Mouse (Mus musculus): ENCODE measurements around the gene Csf3r. TPM values are rescaled to one million over a fixed set of nuclear protein-coding genes. Genes with fewer than 3 reads are reported as not detected.
"Not testable (repeated sequence)": the region's sequence is repeated elsewhere in the genome, so short reads cannot be mapped to it uniquely, and the experiment has no call there.

Gene Csf3r
- 0.45 and 1.1 TPM in 2 replicates for polyA plus RNA-seq (2014; fragmentation: Nextera tagmentation; extraction: Ambion mirVana)

- H3K4me3 ChIP-seq (ENCODE audit: low read depth, low read length) = no peak within 1 kb of the TSS
- WGBS = 42% methylated on average over 16 of the region's 16 CpGs
Observed at GRCm38 (mm10) chr4:126024303-126024900, at the start of gene Csf3r. Csf3r (plus strand) TSS chr4:126024550.

GRCm38 (mm10) chr4:125977768-125978167 is 46.6 kb upstream of the Csf3r start:
- ATAC-seq (ENCODE audit: insufficient number of reproducible peaks, insufficient read depth, low FRiP score, low read depth) = no peak
- 63% methylated on average over 9 of the region's 9 CpGs for WGBS
- Histone ChIP-seq H3K27me3 (ENCODE audit: control insufficient read depth, insufficient read depth, low read length) (no peaks in the 10 kb centered on the region), H3K4me1 (ENCODE audit: control insufficient read depth, insufficient read depth, low read length) (no peaks in the 10 kb centered on the region), H3K27ac (ENCODE audit: low read length) (no peak overlapping the region), H3K4me3 (ENCODE audit: low read depth, low read length) (no peak overlapping the region), H3K9ac (replicated peaks; ENCODE audit: low read depth, low read length) (no peak overlapping the region), H3K9me3 (ENCODE audit: control insufficient read depth, low read depth, low read length) (no peaks in the 10 kb centered on the region), H3K36me3 (ENCODE audit: control insufficient read depth, insufficient read depth, low read length) (no peaks in the 10 kb centered on the region), H3K4me2 (replicated peaks; ENCODE audit: low read depth, low read length) (no peak overlapping the region)

More at GRCm38 (mm10) chr4:126024303-126024900, at the start of gene Csf3r:
- Histone ChIP-seq H3K4me2 (replicated peaks; ENCODE audit: low read depth, low read length) (no peak within 1 kb of the TSS), H3K4me1 (ENCODE audit: control insufficient read depth, insufficient read depth, low read length) (no peaks in the 10 kb centered on the region), H3K36me3 (ENCODE audit: control insufficient read depth, insufficient read depth, low read length) (no peaks in the 10 kb centered on the region), H3K9me3 (ENCODE audit: control insufficient read depth, low read depth, low read length) (no peaks in the 10 kb centered on the region), H3K27me3 (ENCODE audit: control insufficient read depth, insufficient read depth, low read length) (no peaks in the 10 kb centered on the region), H3K27ac (ENCODE audit: low read length) (no peak within 1 kb of the TSS), H3K9ac (replicated peaks; ENCODE audit: low read depth, low read length) (no peak within 1 kb of the TSS)
- ATAC-seq (ENCODE audit: insufficient number of reproducible peaks, insufficient read depth, low FRiP score, low read depth) = no peak

GRCm38 (mm10) chr4:125983279-125983678 is 41.1 kb upstream of the Csf3r start:
- 83% methylated on average over 8 of the region's 8 CpGs for WGBS
- H3K4me3 ChIP-seq (ENCODE audit: low read depth, low read length) = no peak overlapping the region
- H3K27ac ChIP-seq (ENCODE audit: low read length) = no peak overlapping the region
- H3K36me3 ChIP-seq (ENCODE audit: control insufficient read depth, insufficient read depth, low read length) = no peaks in the 10 kb centered on the region
- no peaks in the 10 kb centered on the region for H3K4me1 ChIP-seq (ENCODE audit: control insufficient read depth, insufficient read depth, low read length)
- H3K4me2 ChIP-seq (replicated peaks; ENCODE audit: low read depth, low read length) = no peak overlapping the region
- no peak overlapping the region for H3K9ac ChIP-seq (replicated peaks; ENCODE audit: low read depth, low read length)
- H3K9me3 ChIP-seq (ENCODE audit: control insufficient read depth, low read depth, low read length) = no peaks in the 10 kb centered on the region
- no peak for ATAC-seq (ENCODE audit: insufficient number of reproducible peaks, insufficient read depth, low FRiP score, low read depth)
- H3K27me3 ChIP-seq (ENCODE audit: control insufficient read depth, insufficient read depth, low read length) = no peaks in the 10 kb centered on the region

GRCm38 (mm10) chr4:125985703-125986102 is 38.6 kb upstream of the Csf3r start:
- WGBS = 41% methylated on average over 2 of the region's 2 CpGs
- not testable (repeated sequence) for ATAC-seq (ENCODE audit: insufficient number of reproducible peaks, insufficient read depth, low FRiP score, low read depth); H3K36me3 ChIP-seq (ENCODE audit: control insufficient read depth, insufficient read depth, low read length)

GRCm38 (mm10) chr4:125987071-125987470 is 37.3 kb upstream of the Csf3r start:
- no peaks in the 10 kb centered on the region for H3K36me3 ChIP-seq (ENCODE audit: control insufficient read depth, insufficient read depth, low read length)
- H3K9ac ChIP-seq (replicated peaks; ENCODE audit: low read depth, low read length) = no peak overlapping the region
- no peaks in the 10 kb centered on the region for H3K27me3 ChIP-seq (ENCODE audit: control insufficient read depth, insufficient read depth, low read length)
- 59% methylated on average over 3 of the region's 3 CpGs for WGBS
- no peaks in the 10 kb centered on the region for H3K9me3 ChIP-seq (ENCODE audit: control insufficient read depth, low read depth, low read length)
- no peak overlapping the region for H3K4me3 ChIP-seq (ENCODE audit: low read depth, low read length)
- no peak for ATAC-seq (ENCODE audit: insufficient number of reproducible peaks, insufficient read depth, low FRiP score, low read depth)
- no peak overlapping the region for H3K4me2 ChIP-seq (replicated peaks; ENCODE audit: low read depth, low read length)
- H3K4me1 ChIP-seq (ENCODE audit: control insufficient read depth, insufficient read depth, low read length) = no peaks in the 10 kb centered on the region
- no peak overlapping the region for H3K27ac ChIP-seq (ENCODE audit: low read length)

More at GRCm38 (mm10) chr4:125985703-125986102, 38.6 kb upstream of the Csf3r start:
- H3K4me1 ChIP-seq (ENCODE audit: control insufficient read depth, insufficient read depth, low read length); H3K27me3 ChIP-seq (ENCODE audit: control insufficient read depth, insufficient read depth, low read length); H3K4me2 ChIP-seq (replicated peaks; ENCODE audit: low read depth, low read length); H3K9me3 ChIP-seq (ENCODE audit: control insufficient read depth, low read depth, low read length); H3K9ac ChIP-seq (replicated peaks; ENCODE audit: low read depth, low read length); H3K27ac ChIP-seq (ENCODE audit: low read length); H3K4me3 ChIP-seq (ENCODE audit: low read depth, low read length): not testable (repeated sequence)

- no peak for ATAC-seq (ENCODE audit: insufficient number of reproducible peaks, insufficient read depth, low FRiP score, low read depth)
- no peak overlapping the region for H3K27ac ChIP-seq (ENCODE audit: low read length)
- H3K9ac ChIP-seq (replicated peaks; ENCODE audit: low read depth, low read length) = no peak overlapping the region
- no peak overlapping the region for H3K4me3 ChIP-seq (ENCODE audit: low read depth, low read length)
- no peaks in the 10 kb centered on the region for H3K9me3 ChIP-seq (ENCODE audit: control insufficient read depth, low read depth, low read length)
- H3K4me1 ChIP-seq (ENCODE audit: control insufficient read depth, insufficient read depth, low read length) = no peaks in the 10 kb centered on the region
- H3K36me3 ChIP-seq (ENCODE audit: control insufficient read depth, insufficient read depth, low read length) = no peaks in the 10 kb centered on the region
- no peaks in the 10 kb centered on the region for H3K27me3 ChIP-seq (ENCODE audit: control insufficient read depth, insufficient read depth, low read length)
- H3K4me2 ChIP-seq (replicated peaks; ENCODE audit: low read depth, low read length) = no peak overlapping the region
- 50% methylated on average over 11 of the region's 11 CpGs for WGBS
Observed at GRCm38 (mm10) chr4:125989061-125989460, 35.3 kb upstream of the Csf3r start.

GRCm38 (mm10) chr4:125990143-125990542 is 34.2 kb upstream of the Csf3r start:
- WGBS = 23% methylated on average over 7 of the region's 7 CpGs

GRCm38 (mm10) chr4:125992206-125992605 is 32.1 kb upstream of the Csf3r start:
- no peak overlapping the region for H3K4me3 ChIP-seq (ENCODE audit: low read depth, low read length)
- H3K9me3 ChIP-seq (ENCODE audit: control insufficient read depth, low read depth, low read length) = 0 out of 2 replicates have a peak, but pooled peaks cover 1% of the 10 kb centered on the region
- no peaks in the 10 kb centered on the region for H3K36me3 ChIP-seq (ENCODE audit: control insufficient read depth, insufficient read depth, low read length)
- H3K9ac ChIP-seq (replicated peaks; ENCODE audit: low read depth, low read length) = no peak overlapping the region
- H3K4me1 ChIP-seq (ENCODE audit: control insufficient read depth, insufficient read depth, low read length) = no peaks in the 10 kb centered on the region
- no peak overlapping the region for H3K4me2 ChIP-seq (replicated peaks; ENCODE audit: low read depth, low read length)
- no peak overlapping the region for H3K27ac ChIP-seq (ENCODE audit: low read length)
- no peaks in the 10 kb centered on the region for H3K27me3 ChIP-seq (ENCODE audit: control insufficient read depth, insufficient read depth, low read length)
- 71% methylated on average over 3 of the region's 3 CpGs for whole genome bisulfite sequencing
- no peak for ATAC-seq (ENCODE audit: insufficient number of reproducible peaks, insufficient read depth, low FRiP score, low read depth)

More at GRCm38 (mm10) chr4:125990143-125990542, 34.2 kb upstream of the Csf3r start:
- Histone ChIP-seq H3K9me3 (ENCODE audit: control insufficient read depth, low read depth, low read length) (no peaks in the 10 kb centered on the region), H3K4me3 (ENCODE audit: low read depth, low read length) (no peak overlapping the region), H3K4me1 (ENCODE audit: control insufficient read depth, insufficient read depth, low read length) (no peaks in the 10 kb centered on the region), H3K27ac (ENCODE audit: low read length) (no peak overlapping the region), H3K9ac (replicated peaks; ENCODE audit: low read depth, low read length) (no peak overlapping the region), H3K4me2 (replicated peaks; ENCODE audit: low read depth, low read length) (no peak overlapping the region), H3K27me3 (ENCODE audit: control insufficient read depth, insufficient read depth, low read length) (no peaks in the 10 kb centered on the region), H3K36me3 (ENCODE audit: control insufficient read depth, insufficient read depth, low read length) (no peaks in the 10 kb centered on the region)
- no peak for ATAC-seq (ENCODE audit: insufficient number of reproducible peaks, insufficient read depth, low FRiP score, low read depth)

- no peak for ATAC-seq (ENCODE audit: insufficient number of reproducible peaks, insufficient read depth, low FRiP score, low read depth)
- 68% methylated on average over 2 of the region's 2 CpGs for WGBS
- H3K36me3 ChIP-seq (ENCODE audit: control insufficient read depth, insufficient read depth, low read length) = no peaks in the 10 kb centered on the region
Observed at GRCm38 (mm10) chr4:125992906-125993305, 31.4 kb upstream of the Csf3r start.

More at GRCm38 (mm10) chr4:125992906-125993305, 31.4 kb upstream of the Csf3r start:
- Histone ChIP-seq H3K4me1 (ENCODE audit: control insufficient read depth, insufficient read depth, low read length) (no peaks in the 10 kb centered on the region), H3K27ac (ENCODE audit: low read length) (no peak overlapping the region), H3K4me3 (ENCODE audit: low read depth, low read length) (no peak overlapping the region), H3K27me3 (ENCODE audit: control insufficient read depth, insufficient read depth, low read length) (no peaks in the 10 kb centered on the region), H3K9me3 (ENCODE audit: control insufficient read depth, low read depth, low read length) (0 out of 2 replicates have a peak, but pooled peaks cover 4% of the 10 kb centered on the region), H3K9ac (replicated peaks; ENCODE audit: low read depth, low read length) (no peak overlapping the region), H3K4me2 (replicated peaks; ENCODE audit: low read depth, low read length) (no peak overlapping the region)

Data from stomach, embryonic 14.5 days (tissue).